Mouse (Mus musculus) spleen, adult 18-20 months (tissue): Measurements from ENCODE around the gene Micall1.

Experiments
- DNase-seq, 2 experiments: peaks; one replicate each; pipeline ENCODE4 v3.0.0; 2022; ENCODE audit warnings: mixed read lengths in 2 of 2

The Micall1 gene

DNA sequence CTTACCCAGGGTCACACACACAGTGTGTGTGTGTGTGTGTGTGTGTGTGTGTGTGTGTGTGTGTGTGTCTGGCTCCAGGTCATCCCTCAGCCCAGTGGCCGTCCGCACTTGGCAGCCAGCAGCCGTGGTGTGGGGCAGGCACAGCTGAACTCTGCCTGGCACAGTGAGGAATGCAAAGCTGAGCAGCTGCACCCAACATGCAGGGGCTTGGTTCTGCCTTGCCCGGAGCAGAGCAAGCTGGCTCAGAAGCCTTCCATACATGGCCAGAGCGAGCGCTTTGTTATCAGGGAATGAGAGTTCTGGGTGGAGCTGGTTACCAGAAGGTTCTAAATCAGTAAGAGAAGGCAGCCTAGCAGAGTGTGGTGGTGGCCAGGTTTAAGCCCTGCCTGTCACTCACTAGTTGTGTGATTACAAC lies 11.1 kb upstream of the Micall1 start:
- DNase-seq: no peak

GRCm38 (mm10) chr15:79098220-79098619 lies 10.5 kb upstream of the Micall1 start:
- DNase-seq: no peak

GRCm38 (mm10) chr15:79098868-79099267 lies 9.8 kb upstream of the Micall1 start:
- no peak for DNase-seq

- DNase-seq: no peak
Measured at GRCm38 (mm10) chr15:79099456-79099855, 9.2 kb upstream of the Micall1 start.

DNA sequence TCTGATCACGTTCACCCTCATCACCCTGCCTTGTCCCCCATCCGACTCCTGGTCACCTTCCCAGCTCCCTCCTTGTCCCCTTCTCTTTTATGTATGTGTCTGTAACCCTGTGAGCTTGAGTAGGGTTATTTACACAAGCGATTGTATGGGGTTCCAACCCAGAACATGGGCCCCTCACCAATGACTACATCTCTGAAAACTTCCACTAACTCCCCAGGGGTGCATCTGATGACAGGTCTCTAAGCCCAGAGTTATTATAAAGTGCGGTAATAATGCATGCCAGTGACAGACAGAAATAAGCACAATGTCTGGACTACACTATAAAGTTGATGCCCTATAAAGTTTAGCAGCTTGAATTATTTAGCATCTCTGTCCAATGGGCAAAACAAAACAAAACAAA lies 8.3 kb upstream of the Micall1 start:
- DNase-seq: no peak

DNA sequence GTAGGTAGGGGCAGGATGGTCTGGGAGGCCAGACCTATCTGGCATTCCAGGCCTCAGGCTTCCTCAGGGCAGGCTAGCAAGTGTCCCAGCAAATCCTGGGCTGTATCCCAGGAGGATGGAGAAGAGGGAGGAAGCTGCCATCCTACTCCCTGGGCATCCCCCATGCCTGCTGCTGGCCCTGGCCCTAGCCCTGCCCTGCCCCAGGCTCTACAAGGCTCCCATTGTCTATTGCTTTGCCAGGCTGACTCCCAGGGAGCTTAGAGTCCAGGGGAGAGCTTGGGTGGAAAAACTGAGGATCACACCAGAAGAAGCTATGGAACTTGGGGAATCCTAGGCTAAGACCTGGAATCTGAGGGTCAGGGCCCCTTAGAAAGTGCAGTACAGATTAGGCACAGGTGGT lies 7.2 kb upstream of the Micall1 start:
- no peak for DNase-seq

- DNase-seq: no peak
Measured at GRCm38 (mm10) chr15:79103264-79103663, 5.4 kb upstream of the Micall1 start.

DNA sequence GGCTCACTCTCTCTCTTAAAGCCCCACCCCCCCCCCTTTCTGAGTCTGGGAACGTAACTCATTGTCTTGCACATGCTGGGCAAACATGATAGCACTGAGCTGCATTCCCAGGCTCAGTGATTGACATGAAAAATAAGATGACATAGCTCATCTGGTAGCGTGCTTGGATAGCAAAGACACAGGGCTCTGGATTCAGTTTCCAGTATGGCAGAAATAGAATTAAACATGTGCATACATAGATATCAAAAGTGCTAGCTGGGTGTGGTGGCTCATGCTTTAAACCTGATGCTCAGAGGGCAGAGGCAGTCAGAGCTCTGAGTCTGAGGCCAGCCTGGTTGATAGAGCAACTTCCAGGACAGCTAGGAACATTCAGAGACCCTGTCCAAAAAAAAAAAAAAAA lies 2.9 kb upstream of the Micall1 start:
- no peak for DNase-seq

GRCm38 (mm10) chr15:79107966-79108365 lies 732 bp upstream of the Micall1 start:
- DNase-seq: no peak

- DNase-seq: peak in 1 of 2 experiments; percentile 14
Measured at GRCm38 (mm10) chr15:79109321-79109934, 730 bp downstream of the Micall1 start.

DNA sequence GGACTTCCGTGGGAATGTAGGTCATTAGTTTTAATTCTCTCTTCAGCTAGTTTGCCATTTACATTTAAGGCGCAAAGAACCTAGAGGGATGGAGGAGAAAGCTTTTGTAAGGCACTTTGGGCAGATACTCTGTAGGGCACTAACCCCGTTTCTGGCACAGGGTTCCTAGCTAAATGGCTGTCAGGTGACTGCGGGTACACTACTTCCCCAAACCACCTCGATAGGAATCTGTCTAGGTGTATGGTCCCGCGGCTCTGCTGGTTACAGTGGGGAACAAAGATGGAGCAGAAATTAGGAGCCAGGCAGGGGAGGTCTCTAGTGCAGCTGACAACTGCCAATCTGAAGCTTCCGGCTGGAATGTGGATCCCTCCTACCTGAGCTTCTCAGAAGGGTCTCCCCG lies 1.3 kb downstream of the Micall1 start:
- DNase-seq: no peak

DNA sequence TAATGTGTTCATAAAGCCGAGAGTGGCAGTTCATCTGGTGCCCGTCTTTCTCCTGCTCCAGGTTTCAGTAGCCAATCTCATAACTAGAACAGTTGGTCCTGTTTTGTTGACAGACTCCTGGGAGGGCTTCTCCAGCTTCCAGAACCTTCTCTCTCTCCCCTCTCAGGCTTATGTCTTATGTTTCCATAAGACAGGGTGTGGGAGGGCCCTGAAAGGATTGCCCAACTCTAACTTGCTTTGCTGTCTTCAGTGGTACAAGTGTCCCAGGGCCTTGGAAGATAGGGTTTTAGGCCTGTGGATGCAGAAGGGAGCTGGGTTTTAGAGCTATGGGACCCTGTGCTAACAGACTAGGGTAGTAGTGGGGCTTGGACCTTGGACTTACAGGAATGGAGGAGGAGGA lies 1.8 kb downstream of the Micall1 start:
- DNase-seq: no peak

DNA sequence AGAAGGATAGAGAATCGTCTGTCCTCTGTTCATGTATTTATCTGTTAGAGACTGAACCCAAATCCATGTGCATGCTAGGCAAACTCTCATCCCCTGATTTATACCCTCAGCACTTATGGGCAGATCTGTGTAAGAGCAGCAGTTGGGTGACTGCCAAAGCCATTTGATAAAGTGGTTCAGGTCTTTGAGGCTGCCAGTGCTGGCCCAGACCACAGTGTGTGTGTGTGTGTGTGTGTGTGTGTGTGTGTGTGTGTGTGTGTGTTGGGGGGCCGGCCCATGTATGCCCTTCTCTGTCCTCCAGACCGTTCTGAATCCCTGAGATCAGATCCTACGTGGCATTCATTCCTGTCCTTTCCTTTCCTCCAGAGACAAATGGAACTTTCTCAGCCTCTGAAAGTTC lies 3.1 kb downstream of the Micall1 start:
- DNase-seq: no peak

- DNase-seq: no peak
Measured at GRCm38 (mm10) chr15:79115276-79115675, 6.6 kb downstream of the Micall1 start.

GRCm38 (mm10) chr15:79119491-79119890 lies 10.8 kb downstream of the Micall1 start:
- no peak for DNase-seq

- no peak for DNase-seq
Measured at GRCm38 (mm10) chr15:79122119-79122518, 13.4 kb downstream of the Micall1 start.

DNA sequence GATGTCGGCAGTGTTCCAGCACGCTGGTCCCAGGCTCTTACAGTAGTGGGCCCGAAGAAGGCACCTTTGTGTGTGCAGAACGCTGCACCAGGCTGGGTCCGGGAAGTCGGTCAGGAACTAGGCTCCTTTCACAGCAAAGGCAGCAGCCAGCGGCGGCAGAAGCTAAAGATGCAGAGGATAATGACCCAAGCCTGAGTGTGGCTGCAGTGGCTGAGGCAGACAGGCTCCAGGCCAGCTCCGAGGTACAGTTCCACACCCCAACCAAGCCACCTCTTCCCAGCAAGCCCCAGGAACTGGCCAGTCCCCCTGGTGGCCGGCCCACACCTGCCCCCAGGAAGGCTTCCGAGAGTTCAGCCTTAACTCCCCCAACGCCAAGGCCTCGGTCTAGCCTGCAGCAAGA lies 13.8 kb downstream of the Micall1 start:
- DNase-seq: no peak

- DNase-seq: no peak
Measured at GRCm38 (mm10) chr15:79123751-79124150, 15.1 kb downstream of the Micall1 start.

DNA sequence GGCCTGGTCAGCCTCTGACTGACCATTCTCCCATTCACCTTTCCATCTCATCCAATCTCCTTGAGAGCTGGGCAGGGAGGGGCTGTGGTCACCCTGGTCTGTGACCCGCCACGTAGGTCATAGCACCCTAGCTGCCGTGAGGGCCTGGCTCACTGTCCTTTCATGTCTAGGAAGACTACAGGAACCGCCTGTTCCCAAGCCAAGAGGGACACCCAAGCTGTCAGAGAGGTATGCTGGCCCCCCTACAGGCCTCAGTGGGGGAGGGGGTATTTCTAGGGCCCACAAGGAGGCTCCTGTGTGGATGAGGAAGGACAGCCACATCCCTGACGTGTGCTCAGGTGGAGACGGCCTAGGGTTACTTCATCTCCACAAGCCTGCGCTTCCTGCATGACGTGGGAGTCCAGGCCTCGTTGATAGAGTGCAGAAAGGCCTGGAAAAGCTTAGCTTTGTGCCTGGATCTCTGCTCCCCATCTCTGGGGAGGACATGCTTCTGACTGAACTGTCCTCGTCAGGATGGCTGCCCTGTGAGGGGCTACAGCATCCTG lies 15.7 kb downstream of the Micall1 start:
- no peak for DNase-seq

DNA sequence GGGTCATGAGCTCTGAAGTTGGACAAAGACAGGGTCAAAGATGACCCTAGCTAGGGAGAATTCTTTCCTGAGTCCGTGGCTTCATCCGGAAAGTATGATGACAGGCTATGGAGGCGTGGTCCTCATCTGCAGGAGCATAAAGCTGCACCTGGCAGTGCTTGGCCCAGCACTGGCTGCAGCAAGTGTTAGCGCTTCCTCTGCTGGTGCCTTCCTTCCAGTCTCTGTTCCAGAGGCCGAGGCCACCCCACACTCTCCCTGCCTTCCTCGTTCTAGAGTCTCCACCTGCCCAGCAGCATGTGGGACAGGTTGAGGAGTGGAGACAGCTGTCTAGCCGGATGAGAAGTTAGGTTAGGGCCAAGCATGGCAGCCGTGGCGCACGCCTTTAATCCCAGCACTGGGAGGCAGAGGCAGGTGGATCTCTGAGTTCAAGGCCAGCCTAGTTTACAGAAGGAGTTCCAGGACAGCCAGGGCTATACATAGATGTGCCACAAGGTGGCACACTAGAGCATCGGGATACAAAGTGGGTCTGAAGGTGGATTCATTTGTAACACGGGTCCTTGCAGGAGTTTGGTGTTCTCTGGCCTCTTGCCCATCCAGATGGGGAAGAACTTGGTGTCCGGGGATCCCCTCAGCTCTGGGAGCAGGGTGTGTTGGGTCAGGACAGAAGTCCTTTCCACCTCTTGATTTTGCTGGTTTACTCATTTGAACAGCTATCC lies 17.7 kb downstream of the Micall1 start:
- DNase-seq: peak in 1 of 2 experiments; percentile 52

GRCm38 (mm10) chr15:79127101-79127500 lies 18.4 kb downstream of the Micall1 start:
- no peak for DNase-seq

DNA sequence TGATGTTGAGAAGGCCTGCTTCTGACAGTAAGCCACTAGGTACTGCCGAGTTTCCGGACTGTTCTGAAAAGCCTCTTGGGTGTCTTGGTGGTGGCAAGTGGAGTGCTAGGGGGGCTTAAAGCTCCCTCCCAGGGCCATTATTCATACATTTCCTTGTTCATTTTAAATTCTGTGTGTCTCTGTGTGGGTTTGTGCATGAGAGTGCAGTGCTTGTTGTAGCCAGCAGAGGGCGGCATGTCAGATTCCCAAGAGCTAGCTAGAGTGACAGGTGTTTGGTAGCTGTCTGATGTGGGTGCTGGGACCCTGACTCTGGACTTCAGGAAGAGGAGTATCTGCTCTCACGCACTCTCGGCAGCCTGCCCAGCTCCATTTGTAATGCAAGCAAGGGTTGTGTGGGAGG lies 19.5 kb downstream of the Micall1 start:
- DNase-seq: no peak

- no peak for DNase-seq
Measured at GRCm38 (mm10) chr15:79129311-79129710, 20.6 kb downstream of the Micall1 start.

GRCm38 (mm10) chr15:79130782-79131181 lies 22.1 kb downstream of the Micall1 start:
- no peak for DNase-seq
